Mouse (Mus musculus) kidney, adult 8-10 months (tissue): ENCODE results near the gene Adgrg1.
A peak's percentile ranks its signal among the peaks of the same experiment; 100 is the strongest.

Experiments
- DNase-seq, 2 experiments: peaks; one replicate each; pipeline ENCODE4 v3.0.0; 2022

Gene Adgrg1

GRCm38 (mm10) chr8:94978131-94978530 lies 3.6 kb downstream of the Adgrg1 start:
- no peak for DNase-seq

GRCm38 (mm10) chr8:94978593-94979319 lies 4.2 kb downstream of the Adgrg1 start:
- DNase-seq: no peak

GRCm38 (mm10) chr8:94980176-94980575 lies 5.6 kb downstream of the Adgrg1 start:
- peak; percentile 79 to 90 for DNase-seq

DNA sequence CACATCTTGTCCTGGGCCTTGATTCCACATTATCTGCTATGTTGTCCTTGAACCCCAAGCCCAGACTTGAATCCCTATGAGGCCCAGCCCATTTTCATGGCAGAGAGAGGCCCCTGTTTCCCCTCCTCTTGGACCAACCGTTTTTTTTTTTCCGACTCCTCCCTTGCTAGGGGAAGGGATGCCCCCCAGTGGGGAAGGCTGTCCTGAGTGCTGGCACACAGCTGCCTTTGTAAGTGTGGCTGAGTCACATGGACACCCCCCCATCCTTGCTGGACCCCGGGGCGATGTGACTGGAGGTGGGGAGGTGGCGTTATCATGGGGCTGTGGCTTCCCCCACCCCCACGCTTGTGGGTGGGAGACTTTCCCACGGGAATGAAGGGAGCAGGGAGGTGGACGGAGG lies 6.4 kb downstream of the Adgrg1 start:
- no peak for DNase-seq

GRCm38 (mm10) chr8:94981848-94982247 lies 7.3 kb downstream of the Adgrg1 start:
- DNase-seq: no peak

DNA sequence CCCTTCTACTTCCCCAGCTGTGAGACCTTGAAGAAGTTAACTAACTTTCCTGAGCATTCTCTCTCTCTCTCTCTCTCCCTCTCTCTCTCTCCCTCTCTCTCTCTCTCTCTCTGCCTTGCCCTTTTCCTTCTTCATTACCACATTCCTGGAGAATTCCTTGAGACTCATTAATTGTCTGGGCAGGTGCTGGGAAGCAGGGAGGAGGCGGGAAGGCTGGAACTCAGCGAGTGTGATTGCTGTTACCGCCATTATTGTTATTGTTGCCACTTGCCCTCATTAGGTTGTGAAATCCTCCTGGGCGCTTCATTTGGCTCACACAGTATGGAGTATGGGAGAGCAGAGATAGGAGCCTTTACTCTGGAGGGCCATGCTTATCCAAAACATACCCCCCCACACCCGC lies 8.6 kb downstream of the Adgrg1 start:
- DNase-seq: no peak

DNA sequence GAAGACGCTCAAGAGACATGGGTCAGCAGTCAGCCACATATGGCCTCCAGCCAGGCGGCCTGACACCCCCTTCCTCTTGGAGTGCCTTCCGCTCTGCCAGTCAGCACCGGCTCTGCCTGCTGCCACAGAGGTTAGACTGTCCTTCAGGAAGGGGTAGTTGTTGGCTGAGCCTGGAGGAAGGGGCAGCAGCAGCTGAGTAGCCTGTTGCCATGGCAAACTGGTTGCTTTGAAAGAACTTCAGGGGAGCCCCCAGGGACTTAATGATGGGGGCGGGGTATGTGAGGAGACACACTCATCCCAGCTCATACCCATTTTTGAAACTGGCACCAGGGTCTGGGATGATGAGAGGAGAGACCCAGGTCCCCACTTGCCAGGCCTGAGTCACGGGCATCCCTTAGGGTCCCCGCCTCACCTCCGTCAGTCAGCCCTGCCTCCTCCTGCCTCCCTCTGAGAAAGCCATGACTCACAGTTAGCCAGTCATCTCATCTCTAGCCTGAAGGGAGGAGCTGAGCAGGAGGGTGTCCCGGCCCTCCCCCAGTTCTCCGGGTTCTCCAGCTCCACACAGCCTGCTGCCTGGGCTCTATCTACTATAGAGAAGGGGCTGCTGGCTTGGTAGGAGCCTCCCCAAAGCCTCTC lies 9.4 kb downstream of the Adgrg1 start:
- peak; percentile 93 to 94 for DNase-seq

- no peak for DNase-seq
Observed at GRCm38 (mm10) chr8:94985023-94985422, 10.5 kb downstream of the Adgrg1 start.

DNA sequence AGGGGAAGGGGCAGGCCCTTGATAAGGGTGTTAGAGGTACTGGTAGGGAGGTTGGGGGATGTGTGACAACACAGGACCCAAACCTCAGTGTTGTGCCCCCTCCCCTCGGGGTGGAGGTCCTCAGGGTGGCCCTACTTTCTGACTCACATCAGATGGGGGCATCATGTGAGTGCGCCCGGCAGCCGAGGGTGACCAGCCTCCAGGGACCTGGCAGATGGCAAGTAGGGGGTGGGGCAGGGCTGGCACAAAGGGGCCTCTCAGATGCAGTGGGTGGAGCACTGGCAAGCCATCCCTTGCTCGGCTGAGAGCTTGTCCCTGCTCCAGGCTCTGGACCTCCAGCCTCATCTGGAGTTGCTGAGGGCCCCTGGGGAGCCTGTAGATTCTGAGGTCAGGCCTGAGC lies 12.1 kb downstream of the Adgrg1 start:
- no peak for DNase-seq

GRCm38 (mm10) chr8:94987553-94987952 lies 13.0 kb downstream of the Adgrg1 start:
- DNase-seq: no peak

GRCm38 (mm10) chr8:94988619-94989018 lies 14.1 kb downstream of the Adgrg1 start:
- DNase-seq: no peak

GRCm38 (mm10) chr8:94989711-94990110 lies 15.2 kb downstream of the Adgrg1 start:
- no peak for DNase-seq

GRCm38 (mm10) chr8:94990598-94991453 lies 16.3 kb downstream of the Adgrg1 start:
- DNase-seq: no peak

GRCm38 (mm10) chr8:94991454-94991994 lies 17.0 kb downstream of the Adgrg1 start:
- DNase-seq: no peak

- DNase-seq: no peak
Observed at GRCm38 (mm10) chr8:94992010-94992409, 17.5 kb downstream of the Adgrg1 start.

DNA sequence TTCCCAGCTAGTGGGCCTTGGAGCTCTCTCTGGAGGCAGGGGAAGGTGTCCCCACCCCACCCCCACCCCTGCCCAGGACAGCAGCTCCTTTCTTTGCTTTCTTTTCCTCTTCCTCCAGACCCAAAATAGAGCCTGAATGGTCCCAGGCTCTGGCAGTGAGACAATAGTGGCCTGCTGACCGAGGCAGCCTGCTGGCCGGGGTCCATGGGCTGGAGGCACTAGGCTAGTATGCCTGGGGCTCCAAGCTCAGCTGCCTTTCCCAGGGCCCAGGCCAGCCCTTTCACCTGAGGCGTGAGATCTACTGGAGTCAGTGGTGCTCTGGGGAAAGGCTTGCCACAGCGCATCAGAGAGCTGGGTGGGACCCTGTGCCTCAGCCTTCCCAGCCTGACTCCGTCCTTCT lies 18.0 kb downstream of the Adgrg1 start:
- peak in 1 of 2 experiments; percentile 75 for DNase-seq

- no peak for DNase-seq
Observed at GRCm38 (mm10) chr8:94992996-94993724, 18.6 kb downstream of the Adgrg1 start.

DNA sequence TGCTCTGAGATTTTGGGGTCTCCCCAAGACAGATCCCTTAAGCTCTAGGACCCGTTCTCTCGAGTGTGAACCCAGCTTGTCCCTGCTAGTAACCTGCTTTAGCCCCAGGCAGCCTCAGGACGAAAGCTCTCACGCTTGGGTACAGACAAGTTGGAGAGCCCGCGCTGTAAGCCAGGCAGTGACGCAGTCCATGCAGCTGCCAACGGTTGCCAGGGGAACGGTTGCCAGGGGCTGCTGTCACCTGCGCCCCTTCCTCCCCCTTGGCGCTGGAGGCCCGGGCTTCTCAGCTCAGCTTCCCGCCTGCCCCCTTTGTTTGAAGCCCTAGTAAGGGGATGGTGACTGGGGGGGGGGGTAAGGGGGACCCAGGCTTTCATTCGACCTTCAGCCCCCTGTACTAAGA lies 19.5 kb downstream of the Adgrg1 start:
- DNase-seq: no peak

- DNase-seq: no peak
Observed at GRCm38 (mm10) chr8:94994510-94994909, 20.0 kb downstream of the Adgrg1 start.

- DNase-seq: no peak
Observed at GRCm38 (mm10) chr8:94995336-94995893, 20.9 kb downstream of the Adgrg1 start.

- DNase-seq: no peak
Observed at GRCm38 (mm10) chr8:94996037-94996436, 21.5 kb downstream of the Adgrg1 start.
